Mouse (Mus musculus): ENCODE results near the gene Dirc2. TPM values are rescaled to one million over a fixed set of nuclear protein-coding genes. Genes with fewer than 3 reads are reported as not detected.

The Dirc2 gene
- total RNA-seq, 2 experiments from 2014 or later: 89.2 to 93.1 TPM

DNA sequence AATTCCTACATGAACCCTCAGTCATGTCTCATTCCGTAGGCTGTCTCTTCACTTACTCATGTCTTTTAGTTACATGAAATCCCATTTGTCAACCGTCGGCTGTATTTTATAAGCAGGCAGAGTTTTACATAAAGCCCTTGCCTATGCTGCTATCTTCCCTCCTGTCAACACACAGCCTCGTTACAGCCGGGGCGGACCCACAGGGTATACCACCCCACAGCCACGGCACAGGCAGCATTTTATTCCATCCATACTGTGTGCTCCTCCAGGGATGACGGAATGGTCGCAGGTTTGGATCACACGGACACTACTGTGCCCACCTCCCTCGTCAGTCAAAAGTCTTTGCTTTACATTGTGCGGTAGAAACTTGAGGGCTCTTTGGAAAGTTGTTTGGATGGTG, 28.8 kb downstream of the Dirc2 start:
- DNase-seq (ENCODE audit: low spot score in 2 of 2): no peak

DNA sequence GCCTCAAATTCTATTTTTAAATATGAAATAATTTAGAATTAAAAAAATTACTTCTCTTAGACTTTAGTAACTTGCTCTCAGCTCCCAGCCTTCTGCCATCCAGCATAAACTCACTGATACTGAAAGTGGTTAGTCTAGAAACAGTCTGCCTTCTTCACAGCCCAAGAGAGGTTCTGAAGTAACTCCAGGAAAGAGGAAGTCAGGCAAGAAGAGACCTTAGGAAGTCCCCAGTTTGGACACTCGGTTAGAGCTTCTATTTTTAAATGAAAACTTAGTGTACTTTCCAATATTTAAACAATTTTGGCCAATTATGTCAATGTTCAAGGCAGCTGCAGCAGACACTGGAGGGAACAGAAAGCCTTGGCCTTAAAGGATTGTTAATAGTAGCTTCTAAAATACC, 29.6 kb downstream of the Dirc2 start:
- DNase-seq (ENCODE audit: low spot score in 2 of 2): no peak

DNA sequence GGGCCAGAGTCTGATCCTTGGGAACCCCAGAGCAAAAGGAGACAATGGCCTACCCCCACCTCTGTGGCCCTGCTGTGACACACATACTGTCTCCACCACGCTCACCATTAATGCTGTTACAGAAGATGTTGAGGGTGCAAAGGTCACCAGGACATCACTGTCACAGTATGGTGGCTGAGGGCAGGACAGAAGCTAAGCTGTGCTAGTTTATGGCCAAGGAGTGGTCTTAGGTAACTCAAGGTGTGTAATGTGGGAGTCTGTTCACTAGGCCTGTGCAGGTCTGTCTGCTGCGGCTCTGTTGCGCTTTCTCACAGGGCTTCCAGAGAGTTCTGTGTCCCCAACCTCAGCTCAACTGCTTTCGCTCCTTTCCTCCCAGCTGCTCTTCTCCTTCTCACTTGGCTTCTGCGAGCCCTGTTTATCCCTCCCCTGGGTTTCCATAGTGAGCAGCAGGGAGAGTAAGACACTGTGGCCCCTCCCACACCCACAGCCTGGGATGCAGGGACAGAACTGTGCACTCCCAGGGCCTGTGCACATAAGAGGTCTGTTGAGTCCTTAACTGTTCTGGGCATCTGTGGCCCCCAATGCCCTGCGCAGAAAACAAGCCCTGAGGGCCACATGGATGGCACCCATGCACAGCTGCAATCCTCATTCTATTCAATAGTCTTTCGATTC, 30.9 kb downstream of the Dirc2 start:
- no peak for DNase-seq (ENCODE audit: low spot score in 2 of 2)

DNA sequence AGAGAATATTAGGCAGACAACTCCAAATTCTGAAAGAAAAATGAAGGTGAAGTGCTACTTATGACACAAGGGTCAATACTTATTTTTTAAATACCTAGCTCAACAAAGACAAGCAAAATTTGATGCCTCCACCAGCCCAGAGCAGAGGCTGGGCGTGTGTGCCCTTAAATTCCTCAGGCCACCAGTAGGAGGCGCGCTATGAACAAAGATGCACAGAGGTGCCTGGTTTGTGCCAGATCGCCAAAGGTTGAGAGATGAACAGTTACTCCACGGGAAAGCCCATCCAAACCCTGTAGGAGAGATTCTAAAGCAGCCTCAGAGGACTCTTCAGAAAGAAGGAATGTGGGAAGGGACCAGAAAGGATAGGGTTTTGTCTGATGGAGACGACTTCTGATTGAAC, 35.1 kb downstream of the Dirc2 start:
- peak; percentile 60 to 67 for DNase-seq (ENCODE audit: low spot score in 2 of 2)

DNA sequence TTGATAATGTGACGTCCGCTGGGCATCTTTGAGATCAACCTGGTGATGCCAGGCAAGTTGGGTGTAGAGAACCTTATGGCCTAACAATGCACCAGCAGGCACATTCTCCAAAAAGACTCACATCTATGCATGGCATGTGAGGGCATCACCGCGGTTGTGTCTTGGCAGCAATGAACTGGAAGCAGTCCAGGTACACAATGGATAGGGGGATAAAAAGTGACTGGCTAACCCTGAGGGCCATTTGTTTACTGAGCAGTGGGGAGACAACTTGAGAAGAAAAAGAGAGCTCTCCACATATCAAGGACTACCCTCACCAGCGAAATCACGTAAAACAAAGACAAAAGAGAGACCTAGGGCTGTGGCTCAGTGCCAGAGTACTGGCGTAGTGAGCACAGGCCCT, 37.1 kb downstream of the Dirc2 start:
- no peak for DNase-seq (ENCODE audit: low spot score in 2 of 2)

DNA sequence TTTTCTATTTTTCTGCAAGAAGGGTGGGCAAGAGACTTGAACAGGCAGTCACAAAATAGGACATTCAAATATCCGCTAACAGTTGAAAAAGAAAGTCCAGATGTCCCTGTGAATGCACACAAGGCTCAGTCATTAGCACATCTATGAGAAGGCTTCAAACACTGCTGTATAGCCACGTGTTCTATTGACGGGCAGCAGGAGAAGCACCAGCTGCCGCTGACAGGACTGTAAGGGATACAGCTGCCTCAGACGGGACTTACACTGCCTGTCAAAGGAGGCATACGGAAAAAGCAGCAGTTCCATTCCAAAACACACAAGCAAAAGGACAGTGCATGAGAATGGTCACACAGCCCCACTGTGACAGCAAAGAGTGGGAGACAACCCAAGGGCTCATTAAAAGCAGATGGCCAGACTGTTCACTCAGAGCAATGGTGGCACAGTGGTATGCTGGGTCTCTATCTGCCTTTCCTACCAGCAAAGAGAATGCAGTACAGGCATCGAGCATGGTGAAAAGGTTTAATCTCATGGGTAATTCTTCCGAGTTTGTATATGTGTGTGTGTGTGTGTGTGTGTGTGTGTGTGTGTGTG, 39.9 kb downstream of the Dirc2 start:
- no peak for DNase-seq (ENCODE audit: low spot score in 2 of 2)

DNA sequence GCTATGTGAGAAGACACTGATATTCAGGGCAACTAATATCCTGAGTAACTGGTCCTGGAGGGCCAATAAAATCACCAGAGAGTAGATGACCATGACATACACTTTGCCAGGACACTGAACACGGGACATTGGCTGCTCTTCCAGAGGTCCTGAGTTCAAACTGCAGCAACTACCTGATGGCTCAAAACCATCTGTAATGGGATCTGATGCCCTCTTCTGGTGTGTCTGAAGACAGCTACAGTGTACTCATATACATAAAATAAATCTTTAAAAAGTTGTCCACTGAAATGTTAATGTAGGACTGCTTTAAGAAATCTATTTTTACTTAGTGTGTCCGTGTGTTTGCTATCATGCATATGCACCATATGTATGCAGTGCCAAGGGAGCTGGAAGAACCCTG, 42.6 kb downstream of the Dirc2 start:
- no peak for DNase-seq (ENCODE audit: low spot score in 2 of 2)

DNA sequence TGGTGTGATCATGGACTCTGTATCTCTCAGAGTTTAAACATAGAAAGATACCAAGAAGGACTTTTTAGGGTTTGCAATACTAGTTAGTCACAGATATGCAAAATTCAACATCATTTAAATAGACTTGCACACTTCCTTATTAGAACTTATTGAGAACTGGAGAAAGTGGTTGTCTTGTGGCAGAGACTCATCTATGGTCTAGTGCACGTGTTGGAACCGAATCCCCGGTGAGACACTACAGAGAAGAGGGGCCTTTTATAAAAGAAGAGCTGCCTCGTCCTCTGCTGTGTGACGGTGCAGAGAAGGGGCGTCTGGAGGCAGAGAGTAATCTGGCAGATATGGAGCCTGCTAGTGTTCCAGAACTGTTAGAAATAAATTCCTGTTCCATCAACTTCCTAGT, 44.6 kb downstream of the Dirc2 start:
- DNase-seq (ENCODE audit: low spot score in 2 of 2): no peak

DNA sequence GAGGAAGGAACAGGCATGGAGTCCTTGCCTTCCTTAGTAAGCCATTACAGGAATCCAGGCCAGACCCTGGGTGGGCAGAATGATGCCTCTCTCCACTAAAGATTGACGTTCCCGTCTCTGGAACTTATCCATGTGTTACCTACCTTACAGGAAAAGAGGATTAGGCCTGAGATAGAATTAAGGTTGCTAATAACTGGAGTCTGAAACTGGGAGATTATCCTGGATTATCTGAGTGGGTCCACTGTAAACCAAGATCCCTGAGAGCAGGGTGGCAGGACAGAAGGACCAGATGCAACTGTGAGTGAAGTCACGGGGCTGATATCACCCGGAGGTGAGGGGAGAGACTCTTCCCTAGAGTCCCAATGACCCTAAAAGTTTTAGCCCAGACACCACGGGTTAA, 51.4 kb downstream of the Dirc2 start:
- DNase-seq (ENCODE audit: low spot score in 2 of 2): no peak

DNA sequence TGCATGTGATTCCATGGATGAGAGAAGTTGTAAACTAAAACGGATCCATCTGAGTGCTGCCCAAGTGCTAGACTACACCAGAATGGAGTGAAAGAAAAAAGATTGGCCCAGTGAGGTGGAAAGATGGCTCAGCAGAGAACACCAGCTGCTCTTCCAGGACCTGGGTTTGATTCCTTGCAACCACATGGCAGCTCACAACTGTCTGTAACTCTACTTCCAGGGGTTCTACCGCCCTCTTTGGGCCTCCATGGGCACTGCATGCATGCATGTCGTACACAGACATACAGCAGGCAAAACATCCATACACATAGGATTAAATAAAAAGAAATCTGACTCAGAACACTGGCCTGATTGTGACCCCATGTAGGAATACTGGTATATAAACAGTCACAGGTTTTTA, 52.9 kb downstream of the Dirc2 start:
- DNase-seq (ENCODE audit: low spot score in 2 of 2): no peak

DNA sequence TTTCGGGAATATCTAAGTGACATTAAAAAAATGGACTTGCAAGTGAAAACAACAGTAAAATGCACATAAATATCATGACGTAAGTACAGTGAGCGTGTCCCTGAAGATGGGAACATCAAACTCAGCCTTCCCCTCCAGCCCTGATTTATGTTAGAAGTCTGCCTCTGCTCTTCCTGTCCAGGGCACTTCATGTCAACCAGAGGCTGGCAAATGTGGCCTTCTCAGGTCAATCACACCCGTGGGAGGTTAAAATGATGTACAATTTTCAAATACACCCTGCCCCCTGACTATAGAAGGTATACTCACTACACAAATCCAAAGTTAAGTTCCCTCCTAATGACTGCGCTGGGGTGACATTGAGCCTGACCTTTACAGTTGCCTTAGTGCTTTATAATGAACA, 53.4 kb downstream of the Dirc2 start:
- no peak for DNase-seq (ENCODE audit: low spot score in 2 of 2)

DNA sequence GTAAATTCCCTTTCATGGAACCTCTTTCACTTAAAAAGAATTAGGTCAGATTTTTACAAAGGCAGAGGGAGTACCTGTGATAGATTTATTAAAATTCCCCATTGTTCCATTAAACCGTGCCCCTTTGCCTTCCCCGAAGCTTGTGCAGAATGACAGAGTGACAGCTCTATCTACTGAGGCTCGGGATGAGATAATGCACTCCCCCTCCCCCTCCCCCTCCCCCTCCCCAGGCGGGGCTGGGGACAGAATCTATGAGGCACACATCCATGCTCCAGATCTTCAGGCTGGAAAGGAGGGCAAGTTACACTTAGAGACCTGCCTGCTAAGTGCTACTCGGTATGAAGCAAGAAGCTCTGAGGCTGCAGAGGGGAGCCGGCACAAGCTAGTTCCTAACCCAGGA, 53.8 kb downstream of the Dirc2 start:
- no peak for DNase-seq (ENCODE audit: low spot score in 2 of 2)

DNA sequence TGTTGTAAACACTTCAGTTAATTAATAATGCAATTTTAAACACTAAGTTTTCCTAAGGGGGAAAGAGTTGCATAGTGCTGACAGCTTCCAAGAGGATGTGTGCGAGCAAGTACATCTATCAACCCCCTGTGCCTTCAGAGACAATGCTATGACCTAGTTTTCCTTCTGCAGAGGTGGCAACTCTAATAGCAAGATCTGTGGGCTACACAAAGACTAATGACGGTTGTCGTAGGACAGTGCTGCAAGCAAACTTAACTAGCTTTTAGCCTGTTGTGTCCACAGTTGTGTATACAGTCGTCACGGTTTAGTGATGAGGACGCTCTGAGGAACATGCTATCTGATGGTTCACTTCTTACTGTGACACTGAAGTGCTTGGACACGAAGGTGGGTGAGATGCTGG, 54.5 kb downstream of the Dirc2 start:
- no peak for DNase-seq (ENCODE audit: low spot score in 2 of 2)

DNA sequence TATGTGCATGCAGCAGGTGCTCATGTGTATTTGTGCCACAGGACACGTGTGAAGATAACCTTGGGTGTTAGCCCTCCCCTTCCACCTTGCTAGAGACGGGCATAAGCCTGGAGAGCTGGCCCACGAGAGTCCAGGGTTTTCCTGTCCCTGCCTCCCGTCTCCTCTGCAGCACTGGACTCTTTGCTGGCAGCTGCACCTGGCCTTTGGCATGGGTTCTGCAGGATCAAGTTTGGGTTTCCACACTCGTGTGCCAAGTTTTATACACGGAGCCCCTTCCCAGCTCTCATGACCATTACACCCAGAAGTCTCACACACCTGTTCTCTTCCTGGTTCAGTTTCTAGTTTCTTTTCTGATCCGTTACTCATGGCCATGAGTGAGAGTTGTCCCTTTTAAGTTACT, 55.5 kb downstream of the Dirc2 start:
- DNase-seq (ENCODE audit: low spot score in 2 of 2): no peak

DNA sequence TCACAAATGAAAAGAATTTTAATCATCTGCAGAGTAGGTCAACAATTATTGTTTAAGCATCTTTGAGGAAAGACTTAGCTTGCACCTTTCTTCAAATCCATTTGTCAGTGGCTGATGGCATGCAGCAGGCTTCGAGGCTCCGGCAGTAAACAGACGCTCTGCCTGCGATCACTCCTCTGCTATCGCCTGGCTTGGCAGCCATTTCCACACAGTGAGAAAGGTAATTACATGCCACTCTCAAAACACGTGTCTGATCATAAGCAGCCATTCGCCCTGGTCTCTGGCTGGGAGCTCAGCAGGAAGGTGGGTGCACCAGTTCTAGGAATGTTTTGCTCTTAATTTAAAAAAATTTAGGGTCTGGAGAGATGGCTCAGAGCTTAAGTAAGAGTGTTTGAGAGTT, 58.2 kb downstream of the Dirc2 start:
- no peak for DNase-seq (ENCODE audit: low spot score in 2 of 2)

DNA sequence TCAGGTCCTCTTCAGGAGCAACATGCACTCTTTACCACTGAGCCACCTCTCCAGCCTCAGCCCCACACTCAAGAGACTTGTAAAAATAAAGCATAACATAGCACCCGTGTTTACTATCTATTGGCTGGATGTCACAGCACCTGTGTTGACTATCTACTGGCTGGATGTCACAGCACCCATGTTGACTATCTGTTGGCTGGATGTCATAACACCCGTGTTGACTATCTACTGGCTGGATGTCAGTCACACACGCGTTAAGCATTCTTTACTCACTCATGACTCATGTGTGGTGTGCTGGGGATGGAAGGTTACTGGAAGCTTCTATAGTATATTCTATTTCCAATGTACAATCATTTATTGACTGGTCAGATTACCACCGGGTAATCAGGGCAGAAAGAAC, 62.2 kb downstream of the Dirc2 start:
- DNase-seq (ENCODE audit: low spot score in 2 of 2): no peak

DNA sequence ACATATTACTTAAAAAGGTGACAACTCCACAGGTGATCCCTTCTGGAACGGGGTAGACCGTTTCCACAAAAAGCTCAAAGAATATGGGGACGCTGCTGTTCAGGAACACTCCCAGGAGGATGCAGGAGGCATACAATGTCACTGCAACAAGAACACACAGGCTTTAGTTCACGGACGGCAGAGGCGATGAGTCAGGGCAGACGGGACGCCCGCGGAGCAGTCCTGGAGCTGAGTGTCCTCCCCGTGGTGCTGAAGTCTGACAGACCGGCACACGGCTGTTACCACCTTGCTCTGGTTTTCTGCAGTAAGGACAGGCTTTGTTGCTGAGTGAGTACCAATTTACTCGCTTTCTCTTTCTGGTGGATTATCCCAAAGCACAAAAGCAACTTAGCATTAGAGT, 64.4 kb downstream of the Dirc2 start:
- DNase-seq (ENCODE audit: low spot score in 2 of 2): no peak

DNA sequence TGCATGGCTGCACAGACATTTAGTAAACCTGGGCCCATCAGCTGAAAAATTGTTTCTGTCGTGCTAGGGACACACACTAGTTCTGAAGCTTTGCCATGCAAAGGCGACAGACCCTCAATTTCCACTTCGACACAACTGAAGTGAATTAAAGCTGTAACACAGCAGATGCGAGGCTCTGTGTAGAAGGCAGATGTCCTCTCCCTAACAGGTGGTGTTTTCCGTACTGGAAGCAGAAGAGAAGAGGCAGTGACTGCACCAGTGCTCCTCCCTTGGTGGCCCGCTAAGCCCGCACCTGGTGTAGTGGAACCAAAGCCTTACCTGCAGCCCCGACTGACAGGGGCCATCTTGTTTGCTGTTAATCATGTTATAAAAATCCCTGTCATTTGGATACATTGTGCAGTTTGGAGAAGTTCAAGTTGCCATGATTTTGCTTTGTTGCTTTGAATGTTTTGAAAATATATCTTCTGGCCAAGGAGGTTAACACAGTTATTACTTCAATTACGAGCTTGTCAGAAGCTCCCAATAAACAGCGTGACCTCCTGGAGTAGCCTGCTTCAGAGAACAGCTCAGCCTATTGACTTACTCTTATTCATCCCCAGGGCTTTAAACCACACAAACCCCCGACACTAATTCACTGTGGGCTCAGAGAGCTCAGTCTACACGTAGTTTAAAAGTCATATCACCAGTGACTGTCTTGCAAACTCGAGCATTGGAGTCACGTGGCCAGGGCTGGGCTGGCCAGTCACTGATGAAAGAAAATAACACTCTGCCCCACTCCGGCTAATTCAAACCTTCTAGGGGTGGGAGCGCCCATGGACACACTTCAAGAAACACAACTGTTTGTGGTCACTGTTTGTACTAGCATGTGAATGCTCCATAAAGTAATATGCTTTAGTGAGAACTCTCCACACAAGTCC, 65.1 kb downstream of the Dirc2 start:
- DNase-seq (ENCODE audit: low spot score in 2 of 2): no peak

DNA sequence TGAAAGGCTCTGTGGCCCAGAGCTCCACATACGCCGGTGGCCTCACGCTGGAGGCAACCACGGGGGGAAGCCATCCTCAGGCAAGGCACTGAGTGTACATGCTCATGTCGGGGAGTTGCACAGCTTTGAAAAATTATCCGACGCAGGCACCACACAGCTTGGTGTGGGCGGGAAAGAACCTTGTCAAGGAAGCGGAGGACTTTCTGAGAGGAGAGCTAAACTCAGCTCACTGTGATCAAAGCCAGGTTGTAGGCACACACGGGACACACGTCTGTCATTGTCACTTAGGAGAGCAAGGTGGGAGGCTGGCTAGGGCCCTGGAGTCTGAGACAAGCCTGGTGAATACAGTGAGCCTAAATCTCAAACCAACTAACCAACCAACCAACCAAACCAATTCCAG, 67.3 kb downstream of the Dirc2 start:
- no peak for DNase-seq (ENCODE audit: low spot score in 2 of 2)

DNA sequence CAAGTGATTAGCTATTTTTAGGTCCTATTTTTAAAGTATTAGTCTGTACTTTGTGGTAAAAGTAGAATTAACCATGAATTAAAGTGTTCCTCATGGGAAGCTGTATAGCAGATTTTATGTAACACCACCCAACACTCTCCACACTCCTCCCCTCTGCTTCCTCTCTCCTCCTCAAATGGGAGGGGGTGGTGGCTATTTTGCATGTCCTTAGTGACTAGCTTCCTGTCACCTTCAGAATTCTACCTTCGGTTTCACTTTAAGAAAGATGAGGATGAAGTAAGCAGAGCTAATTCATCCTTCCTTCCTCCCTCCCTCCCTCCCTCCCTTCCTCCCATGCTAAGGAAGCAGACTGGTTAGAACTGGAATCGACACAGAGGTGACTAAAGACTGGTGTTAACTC, 73.1 kb downstream of the Dirc2 start:
- no peak for DNase-seq (ENCODE audit: low spot score in 2 of 2)

DNA sequence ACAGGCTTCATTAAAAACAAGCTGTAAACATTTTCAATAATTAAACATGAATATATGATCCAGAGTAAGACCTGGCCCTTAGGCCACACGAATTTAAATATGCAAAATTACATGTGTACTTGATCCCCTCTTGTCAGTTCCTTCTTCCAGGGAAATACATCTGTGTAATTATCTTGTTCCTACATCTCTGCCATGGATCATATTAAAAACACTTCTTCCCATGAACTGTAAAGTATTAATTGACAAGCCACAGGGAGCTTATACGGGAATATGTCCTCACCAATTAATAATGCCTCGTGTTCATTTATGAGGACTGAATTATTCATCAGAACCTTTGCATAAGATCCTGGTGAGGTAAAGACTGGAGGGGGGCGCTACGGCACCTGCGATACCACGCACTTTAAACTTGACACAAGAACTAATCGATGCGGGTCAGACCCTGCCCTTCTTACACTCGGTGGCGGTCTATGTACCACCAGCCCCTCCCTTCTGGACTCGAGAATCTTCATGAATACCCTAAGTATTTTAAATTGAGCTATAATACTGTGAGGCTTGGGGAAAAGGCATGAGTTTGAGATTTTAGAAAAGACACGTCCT, 74.8 kb downstream of the Dirc2 start:
- DNase-seq (ENCODE audit: low spot score in 2 of 2): no peak

DNA sequence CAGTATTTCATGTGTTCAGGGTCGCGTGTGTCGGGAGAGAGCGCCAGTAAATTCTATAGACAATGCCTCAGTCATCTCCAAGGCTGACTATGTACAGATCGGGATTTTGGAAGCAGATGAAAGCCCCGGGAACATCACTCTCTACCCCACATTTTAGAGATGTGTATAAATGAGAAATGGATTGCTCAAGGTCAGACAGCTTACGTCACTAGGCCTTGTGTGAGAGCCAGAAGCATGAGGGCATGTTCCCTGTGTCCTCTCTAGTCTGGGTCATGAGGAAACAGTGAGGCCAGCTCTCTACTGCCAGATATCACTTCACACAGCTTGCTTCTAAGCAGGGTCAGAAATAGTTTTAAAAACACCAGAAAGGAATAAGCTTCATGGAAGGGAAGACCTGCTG, 77.5 kb downstream of the Dirc2 start:
- DNase-seq (ENCODE audit: low spot score in 2 of 2): no peak
